Mouse (Mus musculus) forebrain, embryonic 15.5 days (tissue): Measurements from ENCODE around the gene Fitm2. TPM values are rescaled to one million over a fixed set of nuclear protein-coding genes. Genes with fewer than 3 reads are reported as not detected.
A peak's percentile ranks its signal among the peaks of the same experiment; 100 is the strongest.
"Not testable (repeated sequence)": the region's sequence is repeated elsewhere in the genome, so short reads cannot be mapped to it uniquely, and the experiment has no call there.

Source experiments
- ATAC-seq: fragments of 200-750 bp; cut with Nextera tagmentation; replicated peaks from 2 replicates; pipeline ENCODE4 v1.8.0; 2017; ENCODE audit warnings: mild to moderate bottlenecking, moderate TSS enrichment, moderate library complexity
- H3K27ac ChIP-seq: fragments of 300-500 bp; sonication (generic); replicated peaks from 2 replicates; pipeline ENCODE4 v1.5.1; 2015; ENCODE audit warnings: mild to moderate bottlenecking, inconsistent platforms
- H3K27me3 ChIP-seq: fragments of 300-500 bp; sonication (generic); 2 replicates; pipeline ENCODE4 v1.6.1; 2015; ENCODE audit warnings: inconsistent platforms
- H3K36me3 ChIP-seq: fragments of 300-500 bp; sonication (generic); 2 replicates; pipeline ENCODE4 v1.6.1; 2015; ENCODE audit warnings: mild to moderate bottlenecking, inconsistent platforms
- H3K4me1 ChIP-seq: fragments of 300-500 bp; sonication (generic); 2 replicates; pipeline ENCODE4 v1.6.1; 2015; ENCODE audit warnings: inconsistent platforms
- H3K4me2 ChIP-seq: fragments of 300-500 bp; sonication (generic); replicated peaks from 2 replicates; pipeline ENCODE4 v1.6.1; 2015; ENCODE audit warnings: mild to moderate bottlenecking, inconsistent platforms
- H3K4me3 ChIP-seq: fragments of 300-500 bp; sonication (generic); 2 replicates; pipeline ENCODE4 v1.5.1; 2015; ENCODE audit warnings: mild to moderate bottlenecking, inconsistent platforms
- H3K9ac ChIP-seq: fragments of 300-500 bp; sonication (generic); replicated peaks from 2 replicates; pipeline ENCODE4 v1.6.1; 2015; ENCODE audit warnings: mild to moderate bottlenecking, inconsistent platforms
- H3K9me3 ChIP-seq: fragments of 300-500 bp; sonication (generic); 2 replicates; pipeline ENCODE4 v1.6.1; 2016; ENCODE audit warnings: inconsistent platforms
- WGBS: fragments of 180-500 bp; shearing (Covaris S2); methylation state at CpG from one replicate; pipeline ENCODE4 v1.1.7; 2015; ENCODE audit warnings: mixed read lengths; 5-methylcytosine and 5-hydroxymethylcytosine counted together
- polyA plus RNA-seq: library from polyadenylated mRNA; unstranded; fragments of >200 nt; fragmentation: Nextera tagmentation; extraction: Ambion mirVana; gene quantifications from 2 replicates; pipeline ENCODE4 v1.2.1, GENCODE M21; 2015

Fitm2 gene
- polyA plus RNA-seq, 1 experiment from 2014 or later = 12.3 TPM

- H3K27ac ChIP-seq = no peak overlapping the region
- no peak for ATAC-seq
- no peak overlapping the region for H3K4me3 ChIP-seq
- WGBS = 82% methylated on average over 5 of the region's 5 CpGs
- 0 out of 2 replicates have a peak, but pooled peaks cover 11% of the 10 kb centered on the region for H3K4me1 ChIP-seq
- no peak overlapping the region for H3K9ac ChIP-seq
- no peaks in the 10 kb centered on the region for H3K27me3 ChIP-seq
- no peaks in the 10 kb centered on the region for H3K36me3 ChIP-seq
- no peak overlapping the region for H3K4me2 ChIP-seq
- no peaks in the 10 kb centered on the region for H3K9me3 ChIP-seq
Observed at GRCm38 (mm10) chr2:163462386-163462785, 10.0 kb downstream of the Fitm2 start.

GRCm38 (mm10) chr2:163461307-163461706, 11.1 kb downstream of the Fitm2 start:
- not testable (repeated sequence) for H3K36me3 ChIP-seq, H3K27me3 ChIP-seq, H3K27ac ChIP-seq, H3K4me3 ChIP-seq, H3K4me2 ChIP-seq, H3K9me3 ChIP-seq, ATAC-seq, H3K9ac ChIP-seq
- WGBS = 91% methylated on average over 9 of the region's 9 CpGs
- 0 out of 2 replicates have a peak, but pooled peaks cover 11% of the 10 kb centered on the region for H3K4me1 ChIP-seq

GRCm38 (mm10) chr2:163460622-163461021, 11.8 kb downstream of the Fitm2 start:
- Histone ChIP-seq H3K27me3 (no peaks in the 10 kb centered on the region), H3K36me3 (0 out of 2 replicates have a peak, but pooled peaks cover under 1% of the 10 kb centered on the region), H3K9ac (no peak overlapping the region), H3K4me2 (no peak overlapping the region), H3K27ac (no peak overlapping the region), H3K4me1 (0 out of 2 replicates have a peak, but pooled peaks cover 11% of the 10 kb centered on the region), H3K4me3 (no peak overlapping the region), H3K9me3 (no peaks in the 10 kb centered on the region)
- 89% methylated on average over 8 of the region's 8 CpGs for WGBS
- ATAC-seq = no peak

GRCm38 (mm10) chr2:163459380-163459779, 13.0 kb downstream of the Fitm2 start:
- no peak overlapping the region for H3K27ac ChIP-seq
- WGBS = 30% methylated on average over 10 of the region's 10 CpGs
- peak overlapping the region; percentile 32 for H3K4me2 ChIP-seq
- peak overlapping the region; percentile 12; the same call in 1 of the 2 replicates for H3K4me3 ChIP-seq
- H3K27me3 ChIP-seq = no peaks in the 10 kb centered on the region
- peaks cover 8% of the 10 kb centered on the region for H3K36me3 ChIP-seq
- ATAC-seq = peak; percentile 63
- 0 out of 2 replicates have a peak, but pooled peaks cover 11% of the 10 kb centered on the region for H3K4me1 ChIP-seq
- no peak overlapping the region for H3K9ac ChIP-seq
- no peaks in the 10 kb centered on the region for H3K9me3 ChIP-seq

GRCm38 (mm10) chr2:163458539-163459265, 13.7 kb downstream of the Fitm2 start:
- H3K36me3 ChIP-seq = peaks cover 15% of the 10 kb centered on the region
- H3K4me1 ChIP-seq = 0 out of 2 replicates have a peak, but pooled peaks cover 11% of the 10 kb centered on the region
- H3K9me3 ChIP-seq = no peaks in the 10 kb centered on the region
- no peaks in the 10 kb centered on the region for H3K27me3 ChIP-seq
- H3K9ac ChIP-seq = no peak overlapping the region
- H3K4me3 ChIP-seq = 0 out of 2 replicates have a peak overlapping the region, but pooled peaks have one; percentile 12
- 57% methylated on average over 27 of the region's 27 CpGs for WGBS
- no peak overlapping the region for H3K27ac ChIP-seq
- peak; percentile 38; the same call in 1 of the 2 replicates for ATAC-seq
- H3K4me2 ChIP-seq = peak overlapping the region; percentile 32

GRCm38 (mm10) chr2:163453378-163453777, 19.1 kb downstream of the Fitm2 start:
- 91% methylated on average over 13 of the region's 13 CpGs for WGBS
- Histone ChIP-seq H3K36me3 (peaks cover 35% of the 10 kb centered on the region), H3K4me1 (peaks cover 5% of the 10 kb centered on the region; the same call in 1 of the 2 replicates), H3K4me3 (no peak overlapping the region), H3K9me3 (no peaks in the 10 kb centered on the region), H3K4me2 (no peak overlapping the region), H3K9ac (no peak overlapping the region), H3K27ac (no peak overlapping the region), H3K27me3 (no peaks in the 10 kb centered on the region)
- no peak for ATAC-seq

GRCm38 (mm10) chr2:163452738-163453137, 19.7 kb downstream of the Fitm2 start:
- Histone ChIP-seq H3K4me3 (no peak overlapping the region), H3K9ac (no peak overlapping the region), H3K4me1 (peaks cover 5% of the 10 kb centered on the region; the same call in 1 of the 2 replicates), H3K9me3 (no peaks in the 10 kb centered on the region), H3K27ac (no peak overlapping the region), H3K4me2 (no peak overlapping the region), H3K36me3 (peaks cover 35% of the 10 kb centered on the region), H3K27me3 (no peaks in the 10 kb centered on the region)
- WGBS = 90% methylated on average over 6 of the region's 6 CpGs
- ATAC-seq = no peak

- 58% methylated on average over 6 of the region's 6 CpGs for WGBS
- H3K27me3 ChIP-seq = no peaks in the 10 kb centered on the region
- peak; percentile 71 for ATAC-seq
Observed at GRCm38 (mm10) chr2:163450668-163451295, 21.6 kb downstream of the Fitm2 start.

GRCm38 (mm10) chr2:163449276-163449675, 23.2 kb downstream of the Fitm2 start:
- Histone ChIP-seq H3K9me3 (no peaks in the 10 kb centered on the region), H3K9ac (no peak overlapping the region), H3K4me2 (no peak overlapping the region), H3K27me3 (no peaks in the 10 kb centered on the region), H3K4me3 (no peak overlapping the region), H3K36me3 (peaks cover 34% of the 10 kb centered on the region), H3K4me1 (peaks cover 5% of the 10 kb centered on the region; the same call in 1 of the 2 replicates), H3K27ac (no peak overlapping the region)
- no peak for ATAC-seq
- 75% methylated on average over 3 of the region's 3 CpGs for WGBS

More at GRCm38 (mm10) chr2:163450668-163451295, 21.6 kb downstream of the Fitm2 start:
- peaks cover 43% of the 10 kb centered on the region for H3K36me3 ChIP-seq
- no peak overlapping the region for H3K9ac ChIP-seq
- H3K4me2 ChIP-seq = no peak overlapping the region
- peaks cover 5% of the 10 kb centered on the region; the same call in 1 of the 2 replicates for H3K4me1 ChIP-seq
- no peak overlapping the region for H3K4me3 ChIP-seq
- no peak overlapping the region for H3K27ac ChIP-seq
- no peaks in the 10 kb centered on the region for H3K9me3 ChIP-seq

GRCm38 (mm10) chr2:163447375-163447774, 25.1 kb downstream of the Fitm2 start:
- Histone ChIP-seq H3K4me3 (no peak overlapping the region), H3K27ac (no peak overlapping the region), H3K36me3 (peaks cover 24% of the 10 kb centered on the region), H3K4me1 (peaks cover 5% of the 10 kb centered on the region; the same call in 1 of the 2 replicates), H3K4me2 (no peak overlapping the region), H3K27me3 (no peaks in the 10 kb centered on the region), H3K9ac (no peak overlapping the region), H3K9me3 (no peaks in the 10 kb centered on the region)
- WGBS = 82% methylated on average over 12 of the region's 12 CpGs
- no peak for ATAC-seq

GRCm38 (mm10) chr2:163444017-163444416, 28.4 kb downstream of the Fitm2 start:
- no peak for ATAC-seq
- WGBS = 79% methylated on average over 7 of the region's 7 CpGs

GRCm38 (mm10) chr2:163443543-163443942, 28.9 kb downstream of the Fitm2 start:
- 73% methylated on average over 6 of the region's 6 CpGs for WGBS
- Histone ChIP-seq H3K9ac (no peak overlapping the region), H3K4me3 (no peak overlapping the region), H3K9me3 (no peaks in the 10 kb centered on the region), H3K4me2 (no peak overlapping the region), H3K27ac (no peak overlapping the region), H3K27me3 (no peaks in the 10 kb centered on the region), H3K4me1 (peaks cover 19% of the 10 kb centered on the region), H3K36me3 (peaks cover 9% of the 10 kb centered on the region; the same call in 1 of the 2 replicates)
- ATAC-seq = no peak

More at GRCm38 (mm10) chr2:163444017-163444416, 28.4 kb downstream of the Fitm2 start:
- no peaks in the 10 kb centered on the region for H3K27me3 ChIP-seq
- H3K9me3 ChIP-seq = no peaks in the 10 kb centered on the region
- H3K27ac ChIP-seq = no peak overlapping the region
- H3K36me3 ChIP-seq = peaks cover 14% of the 10 kb centered on the region; the same call in 1 of the 2 replicates
- no peak overlapping the region for H3K9ac ChIP-seq
- H3K4me1 ChIP-seq = peaks cover 18% of the 10 kb centered on the region
- no peak overlapping the region for H3K4me2 ChIP-seq
- H3K4me3 ChIP-seq = no peak overlapping the region
